Mouse (Mus musculus) olfactory bulb, adult 2 months (tissue): ENCODE results near the gene Trim45.

Source experiments
- CTCF ChIP-seq: fragments of 200-500 bp; IDR thresholded peaks from 2 replicates; pipeline ENCODE4 v1.5.1; 2012; ENCODE audit warnings: low read depth, mild to moderate bottlenecking, low read length, moderate library complexity; ENCODE audit not compliant: insufficient read depth
- POLR2A ChIP-seq: fragments of 200-500 bp; IDR thresholded peaks from 2 replicates; pipeline ENCODE4 v1.6.1; 2012; ENCODE audit warnings: mild to moderate bottlenecking, low read depth, low read length, moderate library complexity; ENCODE audit not compliant: insufficient read depth

- TF ChIP-seq POLR2A (no peak), CTCF (no peak)
Observed at GRCm38 (mm10) chr3:100892383-100893335, 29.3 kb upstream of the Trim45 start.
